Mouse (Mus musculus) CH12.LX (cell line): ENCODE data around the gene Gm45618. TPM values are rescaled to one million over a fixed set of nuclear protein-coding genes. Genes with fewer than 3 reads are reported as not detected.

Experiments used
- DNase-seq: peaks from one replicate; pipeline ENCODE4 v3.0.0-alpha.2; 2013; ENCODE audit errors: extremely low read depth
- H3K27ac ChIP-seq: 2 replicates; pipeline ENCODE4 v1.5.1; 2012; ENCODE audit warnings: low read depth, mild to moderate bottlenecking, control low read depth, moderate library complexity; ENCODE audit not compliant: insufficient read depth
- H3K27me3 ChIP-seq: replicated peaks from 2 replicates; pipeline ENCODE3; 2012; ENCODE audit warnings: inconsistent platforms
- H3K36me3 ChIP-seq, 2 experiments: replicated peaks in 1 of 2; 2 replicates each; pipeline versions ENCODE3 to v1.6.1; 2012; ENCODE audit warnings: inconsistent platforms in 1 of 2, low read length in 1 of 2, mild to moderate bottlenecking in 1 of 2, mixed read lengths in 1 of 2, moderate library complexity in 1 of 2; ENCODE audit not compliant: control insufficient read depth in 1 of 2, insufficient read depth in 1 of 2
- H3K4me1 ChIP-seq, 2 experiments: 2 replicates each; pipeline ENCODE4 v1.6.1; 2012; ENCODE audit warnings: inconsistent platforms in 1 of 2, moderate library complexity in 1 of 2; ENCODE audit not compliant: insufficient read depth in 2 of 2, control insufficient read depth in 1 of 2
- H3K4me2 ChIP-seq: 2 replicates; pipeline ENCODE4 v1.6.1; 2012; ENCODE audit warnings: low read depth, mild to moderate bottlenecking, control low read depth; ENCODE audit not compliant: poor library complexity, insufficient read depth, severe bottlenecking
- H3K4me3 ChIP-seq, 3 experiments: fragments of 150-350 bp in 1 of 3; sonication (generic) in 1 of 3; replicated peaks in 1 of 3; 2 replicates each; pipeline versions ENCODE3 to v1.5.1; 2011 to 2012; ENCODE audit warnings: low read depth in 2 of 3, low read length in 2 of 3, mild to moderate bottlenecking in 2 of 3, moderate library complexity in 2 of 3, control low read depth in 1 of 3, improper control_type of control experiment in 1 of 3, inconsistent platforms in 1 of 3, mixed read lengths in 1 of 3; ENCODE audit not compliant: poor library complexity in 1 of 3
- H3K79me2 ChIP-seq: replicated peaks from 2 replicates; pipeline ENCODE4 v1.6.1; 2012; ENCODE audit warnings: mild to moderate bottlenecking, moderate library complexity; ENCODE audit not compliant: control insufficient read depth, poor library complexity, insufficient read depth, severe bottlenecking; ENCODE audit errors: extremely low read depth
- H3K9ac ChIP-seq: 2 replicates; pipeline ENCODE4 v1.6.1; 2012; ENCODE audit warnings: low read depth, mild to moderate bottlenecking, control low read depth, moderate library complexity; ENCODE audit not compliant: insufficient read depth
- H3K9me3 ChIP-seq: replicated peaks from 2 replicates; pipeline ENCODE3; 2012; ENCODE audit warnings: low read length, inconsistent platforms, mixed read lengths
- EP300 ChIP-seq: IDR thresholded peaks from 2 replicates; pipeline ENCODE4 v1.6.1; 2011; ENCODE audit warnings: low read length, improper control_type of control experiment
- ETS1 ChIP-seq: conservative IDR thresholded peaks from 2 replicates; pipeline ENCODE4 v1.6.1; 2012; ENCODE audit warnings: low read depth, mild to moderate bottlenecking, inconsistent platforms, low read length, improper control_type of control experiment, moderate library complexity
- GABPA ChIP-seq: IDR thresholded peaks from 2 replicates; pipeline ENCODE4 v1.6.1; 2012; ENCODE audit warnings: low read depth, low read length, improper control_type of control experiment, inconsistent platforms; ENCODE audit not compliant: insufficient replicate concordance
- HCFC1 ChIP-seq: IDR thresholded peaks from 2 replicates; pipeline ENCODE4 v1.6.1; 2012; ENCODE audit warnings: low read depth, mild to moderate bottlenecking, inconsistent platforms, low read length, improper control_type of control experiment
- IRF4 ChIP-seq: IDR thresholded peaks from 2 replicates; pipeline ENCODE4 v1.6.1; 2014; ENCODE audit warnings: low read depth, mild to moderate bottlenecking, inconsistent platforms, low read length, improper control_type of control experiment
- JUND ChIP-seq: conservative IDR thresholded peaks from 2 replicates; pipeline ENCODE4 v1.6.1; 2011; ENCODE audit warnings: low read depth, low read length, improper control_type of control experiment
- KAT2A ChIP-seq: IDR thresholded peaks from 2 replicates; pipeline ENCODE4 v1.6.1; 2012; ENCODE audit warnings: low read length, improper control_type of control experiment, inconsistent platforms; ENCODE audit not compliant: insufficient replicate concordance
- MAFK ChIP-seq: IDR thresholded peaks from 2 replicates; pipeline ENCODE4 v1.6.1; 2011; ENCODE audit warnings: low read length, improper control_type of control experiment; ENCODE audit not compliant: insufficient replicate concordance
- MEF2A ChIP-seq: IDR thresholded peaks from 2 replicates; pipeline ENCODE4 v1.6.1; 2014; ENCODE audit warnings: low read depth, mild to moderate bottlenecking, inconsistent platforms, low read length, improper control_type of control experiment, borderline replicate concordance
- MXI1 ChIP-seq: IDR thresholded peaks from 2 replicates; pipeline ENCODE4 v1.6.1; 2011; ENCODE audit warnings: mild to moderate bottlenecking, low read depth, low read length, improper control_type of control experiment
- NRF1 ChIP-seq: IDR thresholded peaks from 2 replicates; pipeline ENCODE4 v1.6.1; 2014; ENCODE audit warnings: low read depth, mild to moderate bottlenecking, inconsistent platforms, low read length, improper control_type of control experiment, moderate library complexity
- PAX5 ChIP-seq: IDR thresholded peaks from 2 replicates; pipeline ENCODE4 v1.6.1; 2012; ENCODE audit warnings: low read length, inconsistent platforms, mixed read lengths
- POLR2AphosphoS2 ChIP-seq: IDR thresholded peaks from 2 replicates; pipeline ENCODE4 v1.6.1; 2011; ENCODE audit warnings: low read depth, low read length, improper control_type of control experiment
- RCOR1 ChIP-seq: conservative IDR thresholded peaks from 2 replicates; pipeline ENCODE4 v1.6.1; 2012; ENCODE audit warnings: low read depth, mild to moderate bottlenecking, inconsistent platforms, low read length, improper control_type of control experiment
- SMC3 ChIP-seq: IDR thresholded peaks from 2 replicates; pipeline ENCODE4 v1.6.1; 2011; ENCODE audit warnings: low read depth, low read length, improper control_type of control experiment
- TCF12 ChIP-seq: IDR thresholded peaks from 2 replicates; pipeline ENCODE4 v1.6.1; 2014; ENCODE audit warnings: low read depth, mild to moderate bottlenecking, inconsistent platforms, low read length, improper control_type of control experiment
- UBTF ChIP-seq: IDR thresholded peaks from 2 replicates; pipeline ENCODE4 v1.6.1; 2012; ENCODE audit warnings: low read depth, mild to moderate bottlenecking, inconsistent platforms, low read length, improper control_type of control experiment, moderate library complexity
- USF1 ChIP-seq: IDR thresholded peaks from 2 replicates; pipeline ENCODE4 v1.6.1; 2014; ENCODE audit warnings: low read depth, mild to moderate bottlenecking, inconsistent platforms, low read length, improper control_type of control experiment
- ZC3H11A ChIP-seq: IDR thresholded peaks from 2 replicates; pipeline ENCODE4 v1.6.1; 2012; ENCODE audit warnings: low read depth, mild to moderate bottlenecking, inconsistent platforms, low read length, improper control_type of control experiment
- ZMIZ1 ChIP-seq: IDR thresholded peaks from 2 replicates; pipeline ENCODE4 v1.6.1; 2012; ENCODE audit warnings: low read depth, mild to moderate bottlenecking, inconsistent platforms, low read length, improper control_type of control experiment
- ZNF384 ChIP-seq: IDR thresholded peaks from 2 replicates; pipeline ENCODE4 v1.6.1; 2012; ENCODE audit warnings: low read depth, low read length, improper control_type of control experiment, inconsistent platforms
- dilution Hi-C: fragments of 300-500 bp; cut with MboI; formaldehyde crosslinking; loops from 2 replicates; pipeline ENCODE4 v1.14.3; 2020; ENCODE audit warnings: low sequenced_read_pairs; ENCODE audit not compliant: extremely low pct_unique_long_range_greater_than_20kb, extremely low pct_ligation_motif_present
- in situ Hi-C: fragments of 300-500 bp; cut with MboI; formaldehyde crosslinking; loops from 3 replicates; pipeline ENCODE4 v1.14.3; 2019; ENCODE audit warnings: low sequenced_read_pairs, low pct_ligation_motif_present, low pct_unique_long_range_greater_than_20kb, mixed read lengths
- polyA plus RNA-seq: library from polyadenylated mRNA; unstranded; fragments of >175 nt; gene quantifications from 2 replicates; pipeline ENCODE4 v1.2.1, GENCODE M21; 2012; ENCODE audit warnings: low read depth; ENCODE audit not compliant: insufficient read length
- total RNA-seq, 2 experiments: library from RNA; depleted of rRNA; stranded (reverse); fragments of 300-350 nt in 1 of 2; fragments of >200 nt in 1 of 2; gene quantifications; 2 replicates each; pipeline ENCODE4 v1.2.3; 2012 to 2014

Gm45618 gene
- total and polyA plus RNA-seq, 3 experiments, result not detected

- peaks cover 15 to 32% of the 10 kb centered on the region in 2 experiments for H3K36me3 ChIP-seq
- H3K79me2 ChIP-seq, result no peaks in the 10 kb centered on the region
- dilution Hi-C loops (no loop called here), in situ Hi-C loops (no loop called here)
- no peak overlapping the region for H3K4me3 ChIP-seq
- DNase-seq, result no peak
- H3K9me3 ChIP-seq, result no peaks in the 10 kb centered on the region
- H3K27me3 ChIP-seq, result peaks cover 50% of the 10 kb centered on the region
- no peak overlapping the region for H3K9ac ChIP-seq
- H3K27ac ChIP-seq, result no peak overlapping the region
- TF ChIP-seq MXI1 (no peak), ZMIZ1 (no peak), MEF2A (no peak), UBTF (no peak), ZNF384 (no peak), MAFK (no peak), PAX5 (no peak), IRF4 (no peak), EP300 (no peak)
- H3K4me2 ChIP-seq, result no peak overlapping the region
- H3K4me1 ChIP-seq, result no peaks in the 10 kb centered on the region
Measured at GRCm38 (mm10) chr7:142086159-142086905, 34.2 kb downstream of the Gm45618 start.

- Histone ChIP-seq H3K36me3 (peaks cover 15 to 32% of the 10 kb centered on the region in 2 experiments), H3K4me1 (no peaks in the 10 kb centered on the region), H3K4me3 (no peak overlapping the region), H3K27me3 (peaks cover 47% of the 10 kb centered on the region), H3K27ac (no peak overlapping the region), H3K4me2 (no peak overlapping the region), H3K9ac (no peak overlapping the region), H3K79me2 (no peaks in the 10 kb centered on the region), H3K9me3 (no peaks in the 10 kb centered on the region)
- no peak for DNase-seq
- dilution Hi-C loops, result no loop called here
- in situ Hi-C loops, result no loop called here
- TF ChIP-seq NRF1 (no peak), JUND (no peak), GABPA (no peak)
Measured at GRCm38 (mm10) chr7:142084820-142085219, 35.7 kb downstream of the Gm45618 start.

GRCm38 (mm10) chr7:142084395-142084794 is 36.1 kb downstream of the Gm45618 start:
- H3K4me3 ChIP-seq, result no peak overlapping the region
- TF ChIP-seq NRF1 (no peak), RCOR1 (no peak), EP300 (no peak), ETS1 (no peak), TCF12 (no peak), KAT2A (no peak), PAX5 (no peak), USF1 (no peak), SMC3 (no peak), UBTF (no peak), POLR2AphosphoS2 (no peak), IRF4 (no peak), HCFC1 (no peak), ZC3H11A (no peak)
- TF ChIP-seq, all 38 proteins: peak for 0
- Histone ChIP-seq H3K9ac (no peak overlapping the region), H3K36me3 (peaks cover 15 to 32% of the 10 kb centered on the region in 2 experiments), H3K79me2 (no peaks in the 10 kb centered on the region), H3K27me3 (peaks cover 47% of the 10 kb centered on the region), H3K4me1 (no peaks in the 10 kb centered on the region), H3K9me3 (no peaks in the 10 kb centered on the region), H3K4me2 (no peak overlapping the region), H3K27ac (no peak overlapping the region)
- DNase-seq, result no peak
- dilution Hi-C loops, result no loop called here
- in situ Hi-C loops, result no loop called here
